Mouse (Mus musculus) lung, postnatal 4 days (tissue): ENCODE data around the gene Higd1c.
"Not testable (repeated sequence)": the region's sequence is repeated elsewhere in the genome, so short reads cannot be mapped to it uniquely, and the experiment has no call there.

Source experiments
- DNase-seq, 2 experiments: peaks; one replicate each; pipeline ENCODE4 v3.0.0; 2021

The Higd1c gene

GRCm38 (mm10) chr15:100365967-100366366 is 1.6 kb downstream of the Higd1c start:
- DNase-seq = not testable (repeated sequence)

- no peak for DNase-seq
Measured at GRCm38 (mm10) chr15:100367119-100367518, 2.8 kb downstream of the Higd1c start.

DNA sequence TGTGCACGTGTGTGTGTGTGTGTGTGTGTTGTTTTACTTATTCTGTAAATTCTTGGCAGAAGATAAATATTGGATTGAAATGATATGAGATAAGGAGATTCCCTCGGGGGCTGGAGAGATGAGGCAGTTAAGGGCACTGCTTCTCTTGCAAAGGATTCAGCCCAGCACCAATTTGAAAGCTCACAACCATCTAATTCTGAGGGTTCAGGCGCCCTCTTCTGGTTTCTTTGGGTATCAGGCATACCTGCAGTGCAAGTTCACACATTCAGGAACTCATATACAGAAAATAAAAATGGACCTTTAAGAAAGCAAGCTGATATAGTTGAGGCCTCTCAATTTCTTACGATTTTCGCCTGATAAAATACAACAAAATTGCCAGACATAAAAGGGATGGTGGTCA is 10.7 kb downstream of the Higd1c start:
- peak; percentile 37 to 73 for DNase-seq

GRCm38 (mm10) chr15:100377847-100378505 is 13.6 kb downstream of the Higd1c start:
- not testable (repeated sequence) for DNase-seq

DNA sequence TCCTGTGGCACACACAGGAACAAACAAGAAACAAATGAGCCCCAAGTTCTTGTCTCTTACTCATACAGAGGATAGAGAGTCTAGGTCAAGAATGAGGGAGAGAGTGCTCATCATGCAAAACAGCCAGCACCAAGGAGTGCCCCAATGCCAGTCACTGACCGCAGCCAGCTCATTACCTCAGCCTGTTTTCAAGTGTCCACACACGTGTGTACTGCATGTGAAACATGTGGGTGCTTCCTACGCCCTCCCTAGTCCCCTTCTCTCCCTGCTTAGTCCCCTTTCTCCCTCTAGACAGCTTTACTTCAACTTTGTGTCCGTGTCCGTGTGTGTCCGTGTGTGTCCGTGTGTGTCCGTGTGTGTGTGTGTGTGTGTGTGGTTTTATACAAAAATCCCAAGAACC is 15.3 kb downstream of the Higd1c start:
- DNase-seq = no peak

DNA sequence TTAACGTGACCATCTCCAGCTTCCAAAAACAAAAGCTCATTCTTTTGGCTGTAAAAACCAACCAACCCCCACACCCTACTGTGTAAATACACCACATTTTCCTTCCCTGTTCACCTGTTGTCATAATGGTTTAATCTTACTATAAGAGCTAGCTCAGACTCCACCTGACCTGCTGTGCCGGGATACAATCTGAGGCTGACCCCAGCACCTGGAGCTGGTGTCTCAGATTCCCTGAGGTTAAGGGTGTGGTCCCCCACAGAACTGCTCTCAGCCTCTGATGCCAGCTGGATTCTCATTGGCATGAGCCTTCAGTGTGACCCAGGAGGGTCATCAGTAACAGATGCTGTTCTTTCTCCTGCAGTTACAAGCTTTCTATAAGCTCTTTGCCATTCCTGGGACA is 15.8 kb downstream of the Higd1c start:
- no peak for DNase-seq

DNA sequence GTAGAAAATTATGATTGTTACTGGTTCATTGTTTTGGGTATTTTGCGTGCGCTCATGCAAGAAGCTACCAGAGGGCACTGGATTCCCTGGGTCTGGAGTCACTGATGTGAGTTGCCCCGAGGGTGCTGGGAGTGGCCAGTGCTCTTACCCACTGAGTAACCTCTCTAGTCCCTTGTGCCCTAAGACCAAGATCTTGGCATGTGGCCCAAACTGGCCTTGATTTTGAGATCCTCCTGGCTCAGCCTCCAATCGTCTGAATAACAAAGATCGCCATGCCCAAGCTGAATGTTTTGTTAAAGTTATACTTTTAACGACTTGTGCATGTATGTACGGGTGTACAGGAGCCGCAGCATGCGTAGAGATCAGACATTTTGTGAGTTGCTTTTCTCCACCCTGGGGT is 21.4 kb downstream of the Higd1c start:
- DNase-seq = no peak

DNA sequence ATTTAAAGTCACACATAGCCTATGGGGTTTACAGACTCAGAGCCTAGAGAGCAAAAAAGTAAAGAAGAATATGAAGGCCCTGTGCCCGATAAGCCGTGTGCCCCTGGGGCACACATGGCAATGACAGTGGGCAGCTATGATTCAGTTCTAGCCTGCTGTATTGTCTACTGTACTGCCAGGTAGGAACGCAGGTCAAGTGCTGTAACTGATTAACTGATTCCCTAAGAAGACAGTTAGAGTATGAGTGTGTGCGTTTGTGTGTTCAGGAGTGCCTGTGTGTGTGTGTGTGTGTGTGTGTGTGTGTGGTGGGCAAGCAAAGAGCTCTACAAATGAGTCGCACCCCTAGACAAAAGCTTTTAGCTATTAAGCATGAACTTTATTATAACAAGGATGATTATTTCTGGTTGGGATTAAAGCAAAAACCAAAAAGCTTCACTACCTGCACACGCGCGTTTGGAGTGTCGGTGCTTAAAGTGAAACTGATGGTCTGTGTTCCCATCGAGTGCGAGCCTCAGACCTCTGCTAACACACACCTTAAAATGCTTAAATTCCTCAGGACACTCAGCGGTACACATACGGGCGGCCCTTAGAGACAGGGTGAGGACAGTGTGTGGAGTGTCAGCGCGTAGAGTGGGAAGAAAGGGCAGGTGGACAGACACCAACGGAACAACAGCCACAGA is 23.3 kb downstream of the Higd1c start:
- peak; percentile 8 to 49 for DNase-seq

GRCm38 (mm10) chr15:100388224-100388835 is 24.0 kb downstream of the Higd1c start:
- DNase-seq = peak; percentile 15 to 32

GRCm38 (mm10) chr15:100388886-100389285 is 24.5 kb downstream of the Higd1c start:
- no peak for DNase-seq

GRCm38 (mm10) chr15:100391066-100391465 is 26.7 kb downstream of the Higd1c start:
- DNase-seq = no peak

GRCm38 (mm10) chr15:100391599-100391998 is 27.3 kb downstream of the Higd1c start:
- DNase-seq = no peak

DNA sequence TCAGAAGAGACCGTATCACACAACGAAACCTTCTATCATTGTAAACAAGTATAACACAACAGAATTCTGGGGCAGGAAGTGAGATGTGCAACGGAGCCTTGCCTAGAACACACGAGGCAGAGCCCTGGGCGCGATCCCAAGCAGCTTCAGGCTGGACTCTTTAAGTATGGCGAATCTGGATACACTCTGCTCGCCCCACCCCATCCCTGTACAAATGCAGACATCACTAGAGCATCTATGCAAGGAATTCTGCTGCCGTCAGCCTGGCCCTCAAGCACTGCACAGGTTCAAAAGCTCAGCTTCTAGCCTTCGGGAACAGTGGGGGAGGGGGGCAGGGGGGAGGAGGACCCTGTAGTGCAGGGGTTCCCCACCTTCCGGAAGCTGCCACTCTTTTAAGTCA is 28.7 kb downstream of the Higd1c start:
- DNase-seq = no peak

DNA sequence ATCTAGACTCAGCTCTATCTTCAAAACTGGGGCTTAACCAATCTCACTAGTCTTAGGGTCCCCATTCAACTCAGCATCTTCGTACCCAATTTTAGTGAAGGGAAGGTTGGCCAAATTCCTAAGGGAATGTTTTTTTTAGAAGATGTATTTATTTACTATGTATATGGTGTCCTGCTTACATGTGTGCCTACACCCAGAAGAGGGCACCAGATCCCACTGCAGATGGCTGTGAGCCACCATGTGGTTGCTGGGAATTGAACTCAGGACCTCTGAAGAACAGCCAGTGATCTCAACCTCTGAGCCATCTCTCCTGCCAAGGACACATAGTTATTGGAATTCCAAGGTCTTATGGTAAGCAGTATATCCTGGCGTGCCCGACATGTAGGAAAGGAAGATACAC is 31.2 kb downstream of the Higd1c start:
- no peak for DNase-seq

DNA sequence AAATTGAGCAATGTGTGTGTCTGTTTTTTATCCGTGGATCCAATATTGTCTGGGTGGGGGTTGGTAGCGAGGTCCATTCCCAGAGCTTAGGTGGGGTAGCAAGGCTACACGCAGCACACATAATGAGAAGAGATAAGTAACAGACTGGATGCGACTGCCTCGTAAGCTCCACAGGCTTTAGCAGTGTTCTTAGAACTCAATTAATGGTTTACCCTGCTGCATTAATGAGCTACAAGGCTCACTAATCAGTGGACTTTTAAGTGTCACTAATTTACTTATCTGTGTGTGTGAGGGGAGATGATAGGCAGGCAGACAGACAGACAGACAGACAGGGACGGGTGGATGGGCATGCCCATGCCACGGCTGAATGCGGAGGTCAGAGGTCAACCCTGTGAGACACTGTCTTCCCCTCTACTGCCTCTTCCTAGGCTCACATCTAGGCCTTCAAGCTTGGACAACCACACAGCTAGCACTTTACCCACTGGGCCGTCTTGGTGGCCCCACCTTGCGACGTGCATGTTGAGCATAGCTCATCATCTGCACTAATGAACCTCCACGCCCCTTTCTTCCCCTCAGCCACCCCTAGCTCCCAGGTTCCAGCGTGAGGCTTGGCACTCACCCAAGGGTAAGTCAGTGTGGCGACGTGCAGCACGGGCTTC is 36.4 kb downstream of the Higd1c start:
- no peak for DNase-seq

DNA sequence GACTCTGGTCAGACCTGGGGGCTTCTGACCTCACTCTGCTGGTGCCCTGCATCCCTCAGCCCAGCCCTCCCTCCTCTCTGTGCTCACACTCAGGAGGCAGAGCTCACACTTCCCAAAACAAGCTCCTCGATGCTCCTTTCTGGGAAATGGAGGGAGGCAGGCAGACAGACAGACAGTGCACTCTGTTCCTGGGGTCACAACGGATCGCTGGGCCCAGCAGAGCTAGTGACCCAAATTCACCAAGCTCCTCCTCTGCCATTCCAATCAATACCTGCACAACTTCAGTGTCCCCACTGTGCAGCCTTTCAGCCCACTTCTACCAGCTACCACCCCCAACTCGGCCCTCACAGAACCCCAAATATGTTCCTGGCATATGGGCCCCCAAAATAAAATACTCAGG is 37.5 kb downstream of the Higd1c start:
- no peak for DNase-seq

DNA sequence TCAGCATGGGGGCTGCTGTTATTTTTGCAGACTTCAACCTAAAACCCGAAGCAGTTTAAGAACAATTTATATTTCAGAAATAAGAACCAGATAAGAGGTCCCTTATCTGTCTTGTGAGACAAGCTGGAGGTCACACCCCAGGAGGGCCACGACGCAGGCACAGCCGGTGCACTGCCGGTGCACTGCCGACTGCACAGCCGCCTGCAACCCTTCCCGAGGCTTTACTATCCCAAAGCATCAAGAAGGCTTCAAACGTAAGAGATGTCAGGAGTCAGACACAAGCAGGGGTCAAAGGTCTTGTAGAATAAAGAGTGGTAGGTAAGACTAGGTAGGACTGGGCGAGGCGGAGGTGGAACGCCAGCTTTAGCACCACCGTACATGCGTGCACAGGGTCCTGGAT is 38.0 kb downstream of the Higd1c start:
- no peak for DNase-seq

DNA sequence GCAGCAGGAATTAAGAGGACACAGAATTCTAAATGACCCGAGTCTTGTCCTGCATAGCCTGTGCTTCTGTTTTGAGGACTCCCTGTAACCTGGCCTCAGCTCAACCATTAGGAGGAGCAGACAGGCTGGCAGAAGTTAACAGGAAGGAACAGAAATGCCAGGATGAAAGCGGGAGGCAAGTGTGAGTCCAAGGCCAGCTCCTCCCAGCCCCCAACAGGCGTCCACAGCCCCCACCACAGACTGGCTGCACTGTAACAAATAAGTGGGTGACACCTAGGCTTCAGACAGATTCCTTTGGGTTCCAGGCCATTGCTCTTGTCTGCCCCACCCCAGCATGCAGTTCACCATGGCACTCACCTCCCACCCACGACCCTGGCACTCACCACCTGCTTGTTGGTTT is 38.5 kb downstream of the Higd1c start:
- no peak for DNase-seq

DNA sequence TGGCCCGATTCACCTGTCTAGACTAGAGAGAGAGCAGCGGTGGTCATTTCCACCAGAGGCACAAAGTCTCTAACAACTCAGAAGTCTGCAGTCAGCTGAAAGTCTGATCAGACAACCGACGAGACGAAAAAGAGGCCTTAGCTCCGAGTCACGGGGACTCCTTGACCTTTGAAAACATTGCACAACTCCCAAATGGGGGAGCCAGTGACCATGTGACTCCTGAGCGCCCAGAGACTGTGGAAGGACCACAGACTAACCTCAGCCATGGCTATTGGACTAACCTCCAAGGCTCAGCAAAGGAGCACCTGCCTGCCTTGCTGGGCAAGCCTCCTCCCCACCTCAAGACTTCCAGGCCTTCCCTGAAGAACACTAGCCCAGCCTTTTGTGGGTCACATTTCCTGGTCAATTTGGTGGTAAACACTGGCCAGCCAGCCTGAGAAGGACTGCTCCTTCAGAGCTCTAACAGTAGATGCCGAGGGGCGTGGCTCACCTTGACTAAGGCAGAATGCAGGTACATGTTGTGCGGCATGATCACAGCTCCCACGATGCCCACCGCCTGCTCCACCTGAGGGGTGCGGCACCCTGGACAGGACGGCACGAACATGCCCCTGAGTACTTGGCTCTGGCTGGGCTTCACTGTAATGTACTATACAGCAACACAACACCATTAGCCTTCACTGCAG is 39.1 kb downstream of the Higd1c start:
- DNase-seq = peak in 1 of 2 experiments; percentile 10

DNA sequence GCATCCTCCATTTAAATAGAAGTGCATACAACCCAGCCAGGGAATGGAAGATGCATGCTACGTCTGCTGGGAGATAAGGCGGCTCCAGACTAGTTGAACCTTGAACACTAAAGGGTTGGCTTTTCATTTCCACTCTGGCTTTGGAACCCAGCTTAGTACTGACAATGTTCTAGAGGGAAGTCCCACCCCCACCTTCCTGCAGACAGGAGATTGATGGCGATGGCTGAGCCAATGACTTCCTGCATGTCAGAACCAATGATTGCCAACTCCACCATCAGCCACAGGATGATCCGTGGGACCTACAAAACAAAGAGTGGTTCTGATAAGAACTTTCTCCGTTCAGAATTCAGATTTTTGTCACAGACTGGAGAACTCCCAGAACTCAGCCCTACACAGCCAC is 41.7 kb downstream of the Higd1c start:
- no peak for DNase-seq

DNA sequence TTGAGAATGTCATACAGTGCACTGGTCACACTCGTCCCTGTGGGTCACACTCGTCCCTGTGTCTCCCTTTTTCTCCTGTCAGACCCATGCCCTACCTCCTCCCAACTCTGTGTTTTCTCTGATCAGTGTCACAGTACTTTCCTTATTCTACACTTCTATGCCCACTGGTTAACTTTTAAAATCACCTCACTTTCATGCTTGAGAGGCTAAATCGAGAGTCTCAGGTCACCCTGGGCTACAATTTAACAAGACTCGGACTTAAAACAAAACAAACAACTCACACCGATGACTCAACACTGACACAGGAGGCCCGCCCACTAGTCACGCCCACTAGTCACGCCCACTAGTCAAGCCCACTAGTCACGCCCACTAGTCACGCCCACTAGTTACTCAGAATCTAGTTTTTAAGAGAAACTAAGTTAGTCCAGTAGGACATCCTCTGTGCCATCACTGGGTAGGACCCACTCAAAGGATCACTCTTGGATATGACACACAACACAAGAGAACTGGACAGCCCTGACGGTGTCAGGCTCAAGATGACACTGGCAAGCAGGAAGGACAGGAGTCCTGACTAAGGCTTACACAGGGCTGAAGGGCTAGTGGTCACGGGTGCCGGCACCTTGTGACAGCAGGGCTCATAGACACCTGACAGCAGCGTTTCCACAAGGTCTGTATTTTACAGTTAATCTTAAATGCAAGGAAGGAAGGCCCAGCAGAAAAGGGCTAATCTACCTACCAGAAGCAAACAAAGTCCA is 46.8 kb downstream of the Higd1c start:
- peak; percentile 48 to 55 for DNase-seq

GRCm38 (mm10) chr15:100411731-100412130 is 47.4 kb downstream of the Higd1c start:
- DNase-seq = peak in 1 of 2 experiments; percentile 10
